Mouse (Mus musculus) liver, embryonic 11.5 days (tissue): ENCODE data around the gene Tnrc6c. TPM values are rescaled to one million over a fixed set of nuclear protein-coding genes. Genes with fewer than 3 reads are reported as not detected.

Source experiments
- ATAC-seq: fragments of 200-750 bp; cut with Nextera tagmentation; replicated peaks from 2 replicates; pipeline ENCODE4 v1.8.0; 2017; ENCODE audit warnings: moderate number of reproducible peaks, mild to moderate bottlenecking, moderate TSS enrichment, moderate library complexity; ENCODE audit not compliant: low FRiP score
- DNase-seq: peaks from one replicate; pipeline ENCODE4 v3.0.0-alpha.2; 2017; ENCODE audit warnings: low spot score
- H3K27ac ChIP-seq: fragments of 300-500 bp; sonication (generic); 2 replicates; pipeline ENCODE4 v1.5.1; 2014; ENCODE audit warnings: mild to moderate bottlenecking, low read depth, low read length, control low read depth
- H3K27me3 ChIP-seq: fragments of 300-500 bp; sonication (generic); replicated peaks from 2 replicates; pipeline ENCODE4 v1.6.1; 2014; ENCODE audit warnings: low read length, mixed read lengths; ENCODE audit not compliant: control insufficient read depth, insufficient read depth
- H3K36me3 ChIP-seq: fragments of 300-500 bp; sonication (generic); 2 replicates; pipeline ENCODE4 v1.6.1; 2014; ENCODE audit warnings: mild to moderate bottlenecking, low read length, moderate library complexity, mixed read lengths; ENCODE audit not compliant: control insufficient read depth, insufficient read depth
- H3K4me1 ChIP-seq: fragments of 300-500 bp; sonication (generic); replicated peaks from 2 replicates; pipeline ENCODE4 v1.6.1; 2014; ENCODE audit warnings: low read length, mixed read lengths; ENCODE audit not compliant: control insufficient read depth, insufficient read depth
- H3K4me2 ChIP-seq: fragments of 300-500 bp; sonication (generic); 2 replicates; pipeline ENCODE4 v1.6.1; 2014; ENCODE audit warnings: mild to moderate bottlenecking, control low read depth, moderate library complexity
- H3K4me3 ChIP-seq: fragments of 300-500 bp; sonication (generic); 2 replicates; pipeline ENCODE4 v1.5.1; 2014; ENCODE audit warnings: low read depth, low read length, control low read depth
- H3K9ac ChIP-seq: fragments of 300-500 bp; sonication (generic); 2 replicates; pipeline ENCODE4 v1.6.1; 2014; ENCODE audit warnings: low read depth, low read length, control low read depth
- H3K9me3 ChIP-seq: fragments of 300-500 bp; sonication (generic); 2 replicates; pipeline ENCODE4 v1.6.1; 2016; ENCODE audit warnings: low read length, inconsistent platforms, mixed read lengths; ENCODE audit not compliant: control insufficient read depth
- WGBS: fragments of 180-500 bp; shearing (Covaris S2); extraction: QIAGEN DNeasy Blood & Tissue Kit; methylation state at CpG from one replicate; pipeline ENCODE4 v1.1.7; 2014; 5-methylcytosine and 5-hydroxymethylcytosine counted together
- polyA plus RNA-seq: library from polyadenylated mRNA; unstranded; fragments of >200 nt; fragmentation: Nextera tagmentation; extraction: Ambion mirVana; gene quantifications from 2 replicates; pipeline ENCODE4 v1.2.1, GENCODE M21; 2014

Gene Tnrc6c
- polyA plus RNA-seq, 1 experiment from 2014 or later: 8.0 TPM

- H3K9ac ChIP-seq: no peak overlapping the region
- H3K4me2 ChIP-seq: no peak overlapping the region
- WGBS: 92% methylated on average over 6 of the region's 6 CpGs
- H3K4me3 ChIP-seq: no peak overlapping the region
- peaks cover 18% of the 10 kb centered on the region; the same call in 1 of the 2 replicates for H3K36me3 ChIP-seq
- no peak overlapping the region for H3K27ac ChIP-seq
- H3K27me3 ChIP-seq: no peaks in the 10 kb centered on the region
- DNase-seq (no peak), ATAC-seq (no peak)
- no peaks in the 10 kb centered on the region for H3K4me1 ChIP-seq
- H3K9me3 ChIP-seq: no peaks in the 10 kb centered on the region
These were observed 59.3 kb downstream of the Tnrc6c start for GRCm38 (mm10) chr11:117713375-117713774.

GRCm38 (mm10) chr11:117718838-117719237, 64.7 kb downstream of the Tnrc6c start:
- no peak overlapping the region for H3K27ac ChIP-seq
- 91% methylated on average over 3 of the region's 3 CpGs for WGBS
- DNase-seq: no peak
- H3K4me2 ChIP-seq: no peak overlapping the region
- no peaks in the 10 kb centered on the region; the same call in 1 of the 2 replicates for H3K4me1 ChIP-seq
- no peak overlapping the region for H3K9ac ChIP-seq
- ATAC-seq: no peak
- no peaks in the 10 kb centered on the region for H3K27me3 ChIP-seq
- peaks cover 35% of the 10 kb centered on the region for H3K36me3 ChIP-seq
- H3K9me3 ChIP-seq: no peaks in the 10 kb centered on the region
- H3K4me3 ChIP-seq: no peak overlapping the region

- ATAC-seq: no peak
- peaks cover 22% of the 10 kb centered on the region for H3K36me3 ChIP-seq
- no peaks in the 10 kb centered on the region for H3K27me3 ChIP-seq
- H3K4me2 ChIP-seq: no peak overlapping the region
- WGBS: 59% methylated on average over 6 of the region's 6 CpGs
- H3K4me1 ChIP-seq: peaks cover 6% of the 10 kb centered on the region; the same call in 1 of the 2 replicates
- H3K9me3 ChIP-seq: no peaks in the 10 kb centered on the region
- DNase-seq: no peak
- no peak overlapping the region for H3K4me3 ChIP-seq
- H3K27ac ChIP-seq: peak overlapping the region; percentile 34
- H3K9ac ChIP-seq: no peak overlapping the region
These were observed 70.7 kb downstream of the Tnrc6c start for GRCm38 (mm10) chr11:117724604-117725301.

GRCm38 (mm10) chr11:117727031-117727430, 72.9 kb downstream of the Tnrc6c start:
- Histone ChIP-seq H3K36me3 (peaks cover 10% of the 10 kb centered on the region), H3K27ac (no peak overlapping the region), H3K27me3 (no peaks in the 10 kb centered on the region), H3K9me3 (no peaks in the 10 kb centered on the region), H3K4me1 (peaks cover 6% of the 10 kb centered on the region; the same call in 1 of the 2 replicates), H3K4me2 (no peak overlapping the region), H3K4me3 (no peak overlapping the region), H3K9ac (no peak overlapping the region)
- ATAC-seq: no peak
- no peak for DNase-seq
- WGBS: 83% methylated on average over 4 of the region's 4 CpGs

GRCm38 (mm10) chr11:117728245-117728644, 74.2 kb downstream of the Tnrc6c start:
- ATAC-seq: no peak
- Histone ChIP-seq H3K4me1 (peaks cover 6% of the 10 kb centered on the region; the same call in 1 of the 2 replicates), H3K9me3 (no peaks in the 10 kb centered on the region), H3K36me3 (0 out of 2 replicates have a peak, but pooled peaks cover 2% of the 10 kb centered on the region), H3K27me3 (no peaks in the 10 kb centered on the region), H3K9ac (no peak overlapping the region), H3K4me3 (no peak overlapping the region), H3K4me2 (no peak overlapping the region), H3K27ac (no peak overlapping the region)
- DNase-seq: no peak
- WGBS: 89% methylated on average over 5 of the region's 5 CpGs

- DNase-seq: no peak
- Histone ChIP-seq H3K4me2 (no peak overlapping the region), H3K27me3 (no peaks in the 10 kb centered on the region), H3K9me3 (no peaks in the 10 kb centered on the region), H3K36me3 (0 out of 2 replicates have a peak, but pooled peaks cover 1% of the 10 kb centered on the region), H3K9ac (no peak overlapping the region), H3K4me3 (no peak overlapping the region), H3K27ac (no peak overlapping the region), H3K4me1 (peaks cover 6% of the 10 kb centered on the region; the same call in 1 of the 2 replicates)
- WGBS: 76% methylated on average over 1 of the region's 1 CpGs
- ATAC-seq: no peak
These were observed 74.8 kb downstream of the Tnrc6c start for GRCm38 (mm10) chr11:117728841-117729240.

- 87% methylated on average over 3 of the region's 3 CpGs for WGBS
- ATAC-seq: no peak
These were observed 75.3 kb downstream of the Tnrc6c start for GRCm38 (mm10) chr11:117729341-117729740.

GRCm38 (mm10) chr11:117729798-117730489, 75.9 kb downstream of the Tnrc6c start:
- Histone ChIP-seq H3K36me3 (no peaks in the 10 kb centered on the region), H3K4me2 (no peak overlapping the region), H3K9ac (no peak overlapping the region), H3K9me3 (no peaks in the 10 kb centered on the region), H3K4me3 (no peak overlapping the region), H3K27me3 (no peaks in the 10 kb centered on the region), H3K4me1 (no peaks in the 10 kb centered on the region), H3K27ac (no peak overlapping the region)
- 82% methylated on average over 7 of the region's 7 CpGs for WGBS
- ATAC-seq (no peak), DNase-seq (no peak)

More at GRCm38 (mm10) chr11:117729341-117729740, 75.3 kb downstream of the Tnrc6c start:
- Histone ChIP-seq H3K36me3 (no peaks in the 10 kb centered on the region), H3K4me3 (no peak overlapping the region), H3K4me2 (no peak overlapping the region), H3K9ac (no peak overlapping the region), H3K4me1 (peaks cover 4% of the 10 kb centered on the region; the same call in 1 of the 2 replicates), H3K9me3 (no peaks in the 10 kb centered on the region), H3K27ac (no peak overlapping the region), H3K27me3 (no peaks in the 10 kb centered on the region)
- DNase-seq: no peak
